Mouse (Mus musculus) ES-CJ7 (cell line): Measurements from ENCODE around the gene Rnf6.

Source experiments
- DNase-seq: peaks from one replicate; pipeline ENCODE4 v3.0.0; 2011; ENCODE audit warnings: low read depth, low spot score

Rnf6 gene

GRCm38 (mm10) chr5:146220879-146221714 lies at the start of gene Rnf6:
Rnf6 (minus strand) TSS chr5:146221555.
- peak; percentile 98 for DNase-seq

- DNase-seq = no peak
Observed at GRCm38 (mm10) chr5:146270593-146270992, 49.2 kb upstream of the Rnf6 start.

GRCm38 (mm10) chr5:146267776-146268175 lies 46.4 kb upstream of the Rnf6 start:
- DNase-seq = no peak

GRCm38 (mm10) chr5:146265934-146266591 lies 44.7 kb upstream of the Rnf6 start:
- DNase-seq = no peak

- DNase-seq = peak; percentile 88
Observed at GRCm38 (mm10) chr5:146260003-146260402, 38.6 kb upstream of the Rnf6 start.

- DNase-seq = no peak
Observed at GRCm38 (mm10) chr5:146253644-146254043, 32.3 kb upstream of the Rnf6 start.

GRCm38 (mm10) chr5:146251663-146252429 lies 30.5 kb upstream of the Rnf6 start:
- DNase-seq = no peak

GRCm38 (mm10) chr5:146250369-146251075 lies 29.2 kb upstream of the Rnf6 start:
- DNase-seq = no peak

GRCm38 (mm10) chr5:146248746-146249145 lies 27.4 kb upstream of the Rnf6 start:
- DNase-seq = no peak

GRCm38 (mm10) chr5:146247709-146248108 lies 26.4 kb upstream of the Rnf6 start:
- DNase-seq = no peak

- DNase-seq = no peak
Observed at GRCm38 (mm10) chr5:146246386-146246785, 25.0 kb upstream of the Rnf6 start.

- DNase-seq = no peak
Observed at GRCm38 (mm10) chr5:146245646-146246370, 24.5 kb upstream of the Rnf6 start.

- DNase-seq = no peak
Observed at GRCm38 (mm10) chr5:146245193-146245592, 23.8 kb upstream of the Rnf6 start.

- no peak for DNase-seq
Observed at GRCm38 (mm10) chr5:146241202-146241601, 19.8 kb upstream of the Rnf6 start.

GRCm38 (mm10) chr5:146240771-146241170 lies 19.4 kb upstream of the Rnf6 start:
- no peak for DNase-seq

- DNase-seq = no peak
Observed at GRCm38 (mm10) chr5:146238274-146238673, 16.9 kb upstream of the Rnf6 start.

- no peak for DNase-seq
Observed at GRCm38 (mm10) chr5:146234336-146234735, 13.0 kb upstream of the Rnf6 start.

GRCm38 (mm10) chr5:146232816-146233215 lies 11.5 kb upstream of the Rnf6 start:
- no peak for DNase-seq

- no peak for DNase-seq
Observed at GRCm38 (mm10) chr5:146232056-146232675, 10.8 kb upstream of the Rnf6 start.

GRCm38 (mm10) chr5:146231655-146231996 lies 10.3 kb upstream of the Rnf6 start:
- no peak for DNase-seq
